Mouse (Mus musculus): Measurements from ENCODE around the gene Isg20. TPM values are rescaled to one million over a fixed set of nuclear protein-coding genes. Genes with fewer than 3 reads are reported as not detected.

Isg20 gene
- polyA plus RNA-seq (2012; rRNA removed): 54.4 and 63.4 TPM in 2 replicates

GRCm38 (mm10) chr7:78912974-78913474 lies at the start of gene Isg20:
Gene Isg20 (plus strand): TSS chr7:78913424.

GRCm38 (mm10) chr7:78895653-78896333 lies 17.4 kb upstream of the Isg20 start, which contains the start of gene Aen:
Gene Aen (plus strand): TSS chr7:78895854.

Other genes starting within 250 kb of the Isg20 start
- gene Ntrk3, start 175.4 kb upstream of the Isg20 start, polyA plus RNA-seq (2012; rRNA removed): 1.0 and 1.9 TPM in 2 replicates
- 35.6 and 38.8 TPM in 2 replicates for gene Mrps11, start 130.3 kb upstream of the Isg20 start, polyA plus RNA-seq (2012; rRNA removed)
- gene Mrpl46, start 129.9 kb upstream of the Isg20 start, polyA plus RNA-seq (2012; rRNA removed): 20.3 and 31.0 TPM in 2 replicates
- 11.7 and 15.5 TPM in 2 replicates for gene Det1, start 66.2 kb upstream of the Isg20 start, polyA plus RNA-seq (2012; rRNA removed)
- 21.9 and 22.7 TPM in 2 replicates for gene Aen, start 17.6 kb upstream of the Isg20 start, polyA plus RNA-seq (2012; rRNA removed)
- gene Acan, start 140.1 kb downstream of the Isg20 start, polyA plus RNA-seq (2012; rRNA removed): not detected in 2 replicates
- 1.0 and 2.1 TPM in 2 replicates for gene Hapln3, start 217.6 kb downstream of the Isg20 start, polyA plus RNA-seq (2012; rRNA removed)
- gene Mfge8, start 235.6 kb downstream of the Isg20 start, polyA plus RNA-seq (2012; rRNA removed): 167 and 173 TPM in 2 replicates

Data from colon, adult 2 months (tissue).